32 mouse cellular contexts compared by ENCODE assay signal in genomic region chr2:129483150-129483549, GRCm38 (mm10). TPM values are rescaled to one million over a fixed set of nuclear protein-coding genes. Genes with fewer than 3 reads are reported as not detected.
DNase-seq lines count a peak whose midpoint lies in the region; ATAC-seq and TF ChIP-seq lines count a peak whose summit lies in the region.
"Had no signal": no experiment of that assay in that cellular context is flagged by ENCODE, and none has a peak within 500 bp of the region (broad histone marks: within the 10 kb centered on the region; RNA-seq: fewer than 3 reads in every experiment).

No protein-coding gene starts in this region.

- H3K4me3 ChIP-seq in MEL (ENCODE audit: control insufficient read depth in 1 of 2, insufficient read depth in 1 of 2, low read depth in 2 of 2, low read length in 2 of 2) = no peak overlapping the region
- no peak overlapping the region for H3K4me3 ChIP-seq in forebrain, embryonic 16.5 days (replicated peaks; ENCODE audit: low read length)
- H3K4me3 ChIP-seq: embryonic facial prominence, embryonic 13.5 days; embryonic facial prominence, embryonic 15.5 days; erythroblast, embryonic 14.5 days; forebrain, embryonic 13.5 days; forebrain, embryonic 15.5 days had no signal

- peaks cover 0 to 15% of the 10 kb centered on the region in 2 experiments; a peak in 2 of 4 replicates for H3K36me3 ChIP-seq in MEL (ENCODE audit: control insufficient read depth in 1 of 2, insufficient read depth in 2 of 2, low read length in 2 of 2)
- no peaks in the 10 kb centered on the region for H3K36me3 ChIP-seq in forebrain, embryonic 16.5 days (ENCODE audit: control insufficient read depth, insufficient read depth)
- H3K36me3 ChIP-seq: embryonic facial prominence, embryonic 13.5 days; embryonic facial prominence, embryonic 15.5 days; forebrain, embryonic 15.5 days; G1E had no signal

- 98% methylated on average over 3 of the region's 3 CpGs for WGBS in forebrain, embryonic 16.5 days

- H3K4me1 ChIP-seq in MEL (ENCODE audit: control insufficient read depth in 1 of 2, insufficient read depth in 2 of 2, low read length in 2 of 2) = peaks cover 4 to 10% of the 10 kb centered on the region in 2 experiments
- H3K4me1 ChIP-seq in forebrain, embryonic 16.5 days (replicated peaks; ENCODE audit: control insufficient read depth, insufficient read depth, low read length) = no peaks in the 10 kb centered on the region
- H3K4me1 ChIP-seq: embryonic facial prominence, embryonic 13.5 days; embryonic facial prominence, embryonic 15.5 days; forebrain, embryonic 13.5 days; forebrain, embryonic 15.5 days had no signal

- DNase-seq in MEL (ENCODE audit: low read depth, low spot score) = peak; percentile 74
- DNase-seq in spleen, postnatal 10 days (ENCODE audit: low spot score in 2 of 2) = no peak
- DNase-seq in cerebellum, postnatal 4 days (ENCODE audit: low spot score in 2 of 2) = no peak
- DNase-seq: adrenal gland, adult 2 months; adrenal gland, postnatal 10 days; adrenal gland, postnatal 25 days; B cell, adult 2 months; cerebellum, adult 11 months; cerebellum, adult 18-20 months; cerebellum, adult 8-10 months; cerebellum, adult 9-11 months; cerebellum, postnatal 14 days; cerebellum, postnatal 36 days; embryo, embryonic 11 days had no signal

- H3K27me3 ChIP-seq in MEL (ENCODE audit: control insufficient read depth in 1 of 2, insufficient read depth in 2 of 2, low read length in 2 of 2) = no peaks in the 10 kb centered on the region; a peak in 1 of 4 replicates
- H3K27me3 ChIP-seq in forebrain, embryonic 16.5 days (replicated peaks; ENCODE audit: control insufficient read depth, insufficient read depth, low read length) = no peaks in the 10 kb centered on the region
- H3K27me3 ChIP-seq: CH12.LX; embryonic facial prominence, embryonic 13.5 days; embryonic facial prominence, embryonic 15.5 days; forebrain, embryonic 13.5 days; forebrain, embryonic 15.5 days had no signal

- no peak overlapping the region for H3K4me2 ChIP-seq in forebrain, embryonic 16.5 days (ENCODE audit: low read length)
- H3K4me2 ChIP-seq: embryonic facial prominence, embryonic 13.5 days; embryonic facial prominence, embryonic 15.5 days; forebrain, embryonic 13.5 days; forebrain, embryonic 15.5 days had no signal

- no peaks in the 10 kb centered on the region for H3K9me3 ChIP-seq in MEL (replicated peaks; ENCODE audit: insufficient read depth, low read length)
- no peaks in the 10 kb centered on the region for H3K9me3 ChIP-seq in forebrain, embryonic 16.5 days (ENCODE audit: control insufficient read depth, low read length)
- H3K9me3 ChIP-seq: embryonic facial prominence, embryonic 13.5 days; embryonic facial prominence, embryonic 15.5 days; forebrain, embryonic 13.5 days; forebrain, embryonic 15.5 days; G1E had no signal

- peak; percentile 71 for ATAC-seq in common myeloid progenitor, adult 5-6 weeks (replicated peaks; ENCODE audit: low read depth, poor library complexity, severe bottlenecking)
- ATAC-seq in megakaryocyte progenitor cell, adult 5-6 weeks (replicated peaks; ENCODE audit: poor library complexity) = peak; percentile 39
- ATAC-seq in forebrain, embryonic 16.5 days = no peak
- ATAC-seq in erythroid progenitor cell, adult 5-6 weeks (replicated peaks; ENCODE audit: low FRiP score, poor library complexity, severe bottlenecking) = no peak
- ATAC-seq: activated CD4-positive, CD25-positive, alpha-beta regulatory T cell, adult 4 months; CD4-positive, CD25-positive, alpha-beta regulatory T cell, adult 4 months; forebrain, embryonic 13.5 days; forebrain, embryonic 15.5 days; Patski had no signal

- no peak for TF ChIP-seq CTCF in MEL (IDR thresholded peaks at IDR 0.05 in 2 of 3, conservative IDR thresholded peaks at IDR 0.05 in 1 of 3; ENCODE audit: control insufficient read depth in 1 of 3, insufficient read depth in 1 of 3, low read depth in 2 of 3, low read length in 3 of 3, poor library complexity in 1 of 3, severe bottlenecking in 1 of 3)

- H3K27ac ChIP-seq in MEL (ENCODE audit: control insufficient read depth, low read depth, low read length) = no peak overlapping the region
- H3K27ac ChIP-seq in forebrain, embryonic 16.5 days (ENCODE audit: low read length) = no peak overlapping the region
- H3K27ac ChIP-seq: embryonic facial prominence, embryonic 13.5 days; embryonic facial prominence, embryonic 15.5 days; forebrain, embryonic 13.5 days; forebrain, embryonic 15.5 days had no signal

- TF ChIP-seq EP300 in MEL (IDR thresholded peaks at IDR 0.05; ENCODE audit: low read depth in 1 of 2, low read length in 2 of 2) = peak; percentile 84 to 85

- H3K9ac ChIP-seq in MEL (ENCODE audit: control insufficient read depth, low read depth, low read length, poor library complexity, severe bottlenecking) = no peak overlapping the region
- no peak overlapping the region for H3K9ac ChIP-seq in forebrain, embryonic 16.5 days (replicated peaks; ENCODE audit: low read depth, low read length)
- H3K9ac ChIP-seq: embryonic facial prominence, embryonic 13.5 days; embryonic facial prominence, embryonic 15.5 days; forebrain, embryonic 13.5 days; forebrain, embryonic 15.5 days had no signal

- no peaks in the 10 kb centered on the region for H3K79me2 ChIP-seq in MEL (ENCODE audit: control insufficient read depth, insufficient read depth, low read length, poor library complexity)

- TF ChIP-seq POLR2A in MEL (IDR thresholded peaks at IDR 0.05; ENCODE audit: control insufficient read depth in 1 of 2, insufficient read depth in 1 of 2, low read depth in 1 of 2, low read length in 2 of 2, poor library complexity in 1 of 2) = no peak

- TF ChIP-seq RAD21 in MEL (IDR thresholded peaks at IDR 0.05; ENCODE audit: low read depth, low read length) = no peak

TF ChIP-seq in MEL, 35 proteins besides CTCF, POLR2A, EP300 and RAD21 (continues in another document):
- TF ChIP-seq TCF12 (IDR thresholded peaks at IDR 0.05; ENCODE audit: low read depth, low read length) (peak; percentile 85), ELF1 (IDR thresholded peaks at IDR 0.05; ENCODE audit: low read depth, low read length) (no peak), MXI1 (IDR thresholded peaks at IDR 0.05; ENCODE audit: low read depth, low read length) (no peak), HCFC1 (IDR thresholded peaks at IDR 0.05; ENCODE audit: low read depth, low read length) (0 out of 2 replicates have a peak, but pooled peaks have one; percentile 3), NELFE (IDR thresholded peaks at IDR 0.05; ENCODE audit: low read depth, low read length) (no peak), ETS1 (IDR thresholded peaks at IDR 0.05; ENCODE audit: low read depth, low read length) (peak; percentile 70), E2F4 (IDR thresholded peaks at IDR 0.05; ENCODE audit: borderline replicate concordance, low read depth, low read length) (no peak), ZMIZ1 (IDR thresholded peaks at IDR 0.05; ENCODE audit: low read depth, low read length) (no peak), TAL1 (IDR thresholded peaks at IDR 0.05; ENCODE audit: low read length) (0 out of 2 replicates have a peak, but pooled peaks have one; percentile 18), MAZ (IDR thresholded peaks at IDR 0.05; ENCODE audit: low read depth, low read length) (0 out of 2 replicates have a peak, but pooled peaks have one; percentile 28), SIN3A (IDR thresholded peaks at IDR 0.05; ENCODE audit: low read length) (peak; percentile 54; the same call in 1 of the 2 replicates), USF2 (IDR thresholded peaks at IDR 0.05; ENCODE audit: borderline replicate concordance in 1 of 2, insufficient read depth in 1 of 2, low read depth in 1 of 2, low read length in 2 of 2) (no peak), GABPA (IDR thresholded peaks at IDR 0.05; ENCODE audit: low read depth, low read length) (no peak), POLR2AphosphoS5 (IDR thresholded peaks at IDR 0.05; ENCODE audit: borderline replicate concordance, low read depth, low read length) (no peak), MYB (IDR thresholded peaks at IDR 0.05; ENCODE audit: low read depth, low read length) (no peak), ZC3H11A (IDR thresholded peaks at IDR 0.05; ENCODE audit: low read depth, low read length) (no peak), RCOR1 (IDR thresholded peaks at IDR 0.05; ENCODE audit: low read depth, low read length) (peak; percentile 95), MAX (IDR thresholded peaks at IDR 0.05; ENCODE audit: low read length) (no peak), MYC (IDR thresholded peaks at IDR 0.05; ENCODE audit: low read depth, low read length) (no peak), KAT2A (conservative IDR thresholded peaks at IDR 0.05; ENCODE audit: low read depth, low read length) (no peak), MEF2A (IDR thresholded peaks at IDR 0.05; ENCODE audit: extremely low read depth, insufficient replicate concordance, low read depth, low read length, poor library complexity, severe bottlenecking) (no peak), SMC3 (IDR thresholded peaks at IDR 0.05; ENCODE audit: low read depth, low read length) (no peak), ZNF384 (IDR thresholded peaks at IDR 0.05; ENCODE audit: low read depth, low read length) (no peak), ZKSCAN1 (IDR thresholded peaks at IDR 0.05; ENCODE audit: low read depth, low read length) (no peak), POLR2AphosphoS2 (IDR thresholded peaks at IDR 0.05; ENCODE audit: low read length) (no peak), BHLHE40 (IDR thresholded peaks at IDR 0.05; ENCODE audit: borderline replicate concordance, low read depth, low read length) (0 out of 2 replicates have a peak, but pooled peaks have one; percentile 9), UBTF (IDR thresholded peaks at IDR 0.05; ENCODE audit: borderline replicate concordance, insufficient read depth, low read depth, low read length) (0 out of 2 replicates have a peak, but pooled peaks have one; percentile 25), TBP (IDR thresholded peaks at IDR 0.05; ENCODE audit: low read depth, low read length) (peak; percentile 85), GATA1 (IDR thresholded peaks at IDR 0.05; ENCODE audit: low read depth, low read length) (peak; percentile 72), JUND (IDR thresholded peaks at IDR 0.05; ENCODE audit: low read depth, low read length) (no peak), CHD1 (IDR thresholded peaks at IDR 0.05; ENCODE audit: low read depth, low read length) (no peak)

RNA-seq across cellular contexts. Expression of gene F830045P16Rik, which starts 53.3 kb away (rescaled TPM):
- not detected in 2 replicates for total RNA-seq in MEL (2012; rRNA removed)
- polyA plus RNA-seq in MEL (2012; ENCODE audit: insufficient read depth in 1 of 2, insufficient read length in 2 of 2, low read depth in 1 of 2, low replicate concordance in 2 of 2, missing spikeins in 1 of 2) = not detected
- total RNA-seq in common myeloid progenitor, adult 5-6 weeks (2017) = not detected in 2 replicates
- not detected in 2 replicates for total RNA-seq in megakaryocyte progenitor cell, adult 5-6 weeks (2015)
- total RNA-seq in megakaryocyte progenitor cell, adult 5-6 weeks (2017) = not detected in 2 replicates
- polyA plus RNA-seq in forebrain, embryonic 16.5 days (2015; fragmentation: Nextera tagmentation; extraction: Ambion mirVana) = not detected in 2 replicates
- total RNA-seq in erythroid progenitor cell, adult 5-6 weeks (2015; ENCODE audit: low replicate concordance) = not detected in 2 replicates
- total RNA-seq in erythroid progenitor cell, adult 5-6 weeks (2017; ENCODE audit: low replicate concordance) = not detected in 2 replicates
- total RNA-seq: adrenal gland, adult 2 months; adrenal gland, postnatal 10 days; adrenal gland, postnatal 25 days; adrenal gland, postnatal 4 days; CH12.LX; G1E had no signal
- polyA plus RNA-seq: activated CD4-positive, CD25-positive, alpha-beta regulatory T cell, adult 4 months; adrenal gland, adult 2 months; brain, embryonic 14.5 days; CD4-positive, CD25-positive, alpha-beta regulatory T cell, adult 4 months; embryonic facial prominence, embryonic 11.5 days; embryonic facial prominence, embryonic 13.5 days; erythroblast, embryonic 14.5 days; forebrain, embryonic 11.5 days; forebrain, embryonic 13.5 days; forebrain, embryonic 15.5 days; G1E; Patski had no signal

Comparison
In these comparisons a context has a peak if more than half of its experiments do, and no peak if none do; other contexts are left out.
1. ATAC-seq: peak in common myeloid progenitor, adult 5-6 weeks (single experiment) and megakaryocyte progenitor cell, adult 5-6 weeks (single experiment); none in forebrain, embryonic 16.5 days (single experiment) and erythroid progenitor cell, adult 5-6 weeks (single experiment).